Mouse (Mus musculus) G1E (cell line): ENCODE data around the gene Vav3.

Experiments
- CTCF ChIP-seq: IDR thresholded peaks from 2 replicates; pipeline ENCODE4 v1.5.1; 2012; ENCODE audit warnings: low read depth, low read length, inconsistent platforms, mixed read lengths
- GATA1 ChIP-seq: IDR thresholded peaks from 2 replicates; pipeline ENCODE4 v1.6.1; 2012; ENCODE audit warnings: borderline replicate concordance, low read length, inconsistent platforms, mixed read lengths
- GATA2 ChIP-seq: IDR thresholded peaks from 2 replicates; pipeline ENCODE4 v1.6.1; 2012; ENCODE audit warnings: low read depth, low read length, inconsistent platforms, borderline replicate concordance
- POLR2AphosphoS5 ChIP-seq: IDR thresholded peaks from 2 replicates; pipeline ENCODE4 v1.6.1; 2012; ENCODE audit warnings: low read depth, low read length, inconsistent platforms; ENCODE audit not compliant: insufficient replicate concordance
- TAL1 ChIP-seq: conservative IDR thresholded peaks from 2 replicates; pipeline ENCODE4 v1.6.1; 2012; ENCODE audit warnings: low read depth, low read length, inconsistent platforms, mixed read lengths

DNA sequence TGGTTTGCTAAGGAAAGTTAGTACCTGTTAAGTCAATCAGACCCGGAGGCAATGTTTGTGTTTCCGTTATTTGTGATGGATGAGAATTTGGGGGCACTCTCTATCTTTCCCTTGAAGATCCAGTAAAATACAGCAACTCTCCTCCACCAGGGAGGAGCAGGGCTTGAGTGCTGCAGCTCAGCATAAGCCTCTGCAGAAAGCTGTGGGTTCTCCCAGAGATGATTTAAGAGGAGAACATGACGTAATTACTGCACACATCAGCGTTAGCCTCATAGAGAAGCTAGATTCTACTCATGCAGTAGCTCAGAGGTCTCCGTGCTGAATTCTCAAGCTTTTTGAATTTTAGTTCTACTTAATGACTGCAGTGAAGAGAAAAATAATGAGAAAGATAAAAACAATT, 14.7 kb downstream of the Vav3 start:
- TF ChIP-seq GATA1 (no peak), CTCF (no peak), POLR2AphosphoS5 (no peak), TAL1 (no peak), GATA2 (no peak)
